Mouse (Mus musculus) myocyte (in vitro differentiated cells): ENCODE measurements at regions not wholly inside any gene's neighbourhood (a gene's known extent, or its start where the extent isn't known, plus 50 kb on each side); places are given as distances from the start of the nearest gene placed in this dataset.

ENCODE experiments used
- H3K27me3 ChIP-seq: one replicate; pipeline ENCODE4 v1.6.1; 2011; ENCODE audit not compliant: control insufficient read depth, insufficient read depth, insufficient read length
- H3K36me3 ChIP-seq: one replicate; pipeline ENCODE4 v1.6.1; 2011; ENCODE audit not compliant: control insufficient read depth, insufficient read depth
- H3K4me2 ChIP-seq: one replicate; pipeline ENCODE4 v1.6.1; 2011; ENCODE audit warnings: low read depth, control low read depth
- H3K4me3 ChIP-seq: one replicate; pipeline ENCODE4 v1.5.1; 2011; ENCODE audit warnings: mild to moderate bottlenecking, control low read depth, moderate library complexity
- H3K79me2 ChIP-seq: one replicate; pipeline ENCODE4 v1.6.1; 2011; ENCODE audit not compliant: control insufficient read depth, insufficient read depth
- H3ac ChIP-seq: one replicate; pipeline ENCODE4 v1.6.1; 2011; ENCODE audit not compliant: control insufficient read depth, insufficient read length
- CEBPB ChIP-seq: IDR thresholded peaks from 2 replicates; pipeline ENCODE4 v1.6.1; 2011; ENCODE audit warnings: mild to moderate bottlenecking, moderate library complexity; ENCODE audit not compliant: poor library complexity, insufficient read depth, severe bottlenecking
- E2F4 ChIP-seq: IDR thresholded peaks from one replicate; pipeline ENCODE4 v1.6.1; 2011; ENCODE audit warnings: mild to moderate bottlenecking, control low read depth, moderate library complexity; ENCODE audit not compliant: insufficient read depth
- MAX ChIP-seq: IDR thresholded peaks from one replicate; pipeline ENCODE4 v1.6.1; 2011; ENCODE audit warnings: low read depth, mild to moderate bottlenecking, control low read depth
- MYOD1 ChIP-seq, 3 experiments: IDR thresholded peaks; one replicate each; pipeline ENCODE4 v1.6.1; 2011; ENCODE audit warnings: control low read depth in 2 of 3, low read depth in 2 of 3, mild to moderate bottlenecking in 2 of 3, moderate library complexity in 1 of 3; ENCODE audit not compliant: insufficient read length in 2 of 3, control insufficient read depth in 1 of 3
- MYOG ChIP-seq, 3 experiments: IDR thresholded peaks; one replicate each; pipeline ENCODE4 v1.6.1; 2011; ENCODE audit warnings: control low read depth in 2 of 3, low read depth in 2 of 3, mild to moderate bottlenecking in 2 of 3; ENCODE audit not compliant: insufficient read length in 2 of 3, control insufficient read depth in 1 of 3, insufficient read depth in 1 of 3
- POLR2A ChIP-seq: IDR thresholded peaks from one replicate; pipeline ENCODE4 v1.6.1; 2011; ENCODE audit warnings: low read depth, mild to moderate bottlenecking, control low read depth, moderate library complexity; ENCODE audit not compliant: insufficient read length
- POLR2AphosphoS2 ChIP-seq: IDR thresholded peaks from one replicate; pipeline ENCODE4 v1.6.1; 2011; ENCODE audit warnings: low read depth, control low read depth; ENCODE audit not compliant: insufficient read length
- REST ChIP-seq: IDR thresholded peaks from one replicate; pipeline ENCODE4 v1.6.1; 2011; ENCODE audit warnings: mild to moderate bottlenecking, control low read depth, moderate library complexity; ENCODE audit not compliant: insufficient read depth, insufficient read length
- SRF ChIP-seq: IDR thresholded peaks from one replicate; pipeline ENCODE4 v1.6.1; 2011; ENCODE audit warnings: low read depth; ENCODE audit not compliant: control insufficient read depth, insufficient read length
- TCF12 ChIP-seq: IDR thresholded peaks from one replicate; pipeline ENCODE4 v1.6.1; 2011; ENCODE audit warnings: mild to moderate bottlenecking, control low read depth; ENCODE audit not compliant: poor library complexity, insufficient read depth, severe bottlenecking
- TCF3 ChIP-seq: IDR thresholded peaks from one replicate; pipeline ENCODE4 v1.6.1; 2011; ENCODE audit warnings: low read depth, control low read depth; ENCODE audit not compliant: insufficient read length
- USF1 ChIP-seq: IDR thresholded peaks from one replicate; pipeline ENCODE4 v1.6.1; 2011; ENCODE audit warnings: low read depth, mild to moderate bottlenecking, control low read depth, moderate library complexity

DNA sequence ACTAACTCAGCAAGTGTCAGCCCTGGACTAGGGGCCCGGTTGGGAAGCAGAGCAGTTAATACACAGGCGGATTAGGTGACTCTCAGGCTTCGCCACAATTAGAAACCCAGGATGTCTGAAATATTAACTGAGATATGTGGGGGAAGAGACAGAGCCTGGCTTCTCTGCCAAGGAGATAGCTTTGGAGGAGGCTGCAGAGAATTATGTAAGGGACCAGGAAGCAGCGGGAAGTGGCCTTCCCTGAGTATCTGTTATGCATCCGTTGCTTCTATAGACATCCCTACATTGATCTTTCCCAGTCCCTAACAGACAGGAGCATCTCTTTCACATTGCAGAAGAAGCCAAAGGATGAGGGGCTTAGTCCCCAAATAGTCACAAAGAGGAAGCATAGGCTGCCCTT, 153.4 kb downstream of the Maf start:
- H3K4me3 ChIP-seq, result no peak overlapping the region
- H3ac ChIP-seq, result no peak overlapping the region
- H3K79me2 ChIP-seq, result no peaks in the 10 kb centered on the region
- no peaks in the 10 kb centered on the region for H3K36me3 ChIP-seq
- no peaks in the 10 kb centered on the region for H3K27me3 ChIP-seq
- H3K4me2 ChIP-seq, result no peak overlapping the region
- TF ChIP-seq MYOD1 (IDR thresholded peaks at IDR 0.05; ENCODE audit: control insufficient read depth in 1 of 3, insufficient read length in 2 of 3, low read depth in 2 of 3), result no peak
- TF ChIP-seq MYOG (IDR thresholded peaks at IDR 0.05; ENCODE audit: control insufficient read depth in 1 of 3, insufficient read depth in 1 of 3, insufficient read length in 2 of 3, low read depth in 2 of 3), result no peak
- no peak for TF ChIP-seq CEBPB
- TF ChIP-seq SRF, result no peak
- no peak for TF ChIP-seq POLR2A
- no peak for TF ChIP-seq POLR2AphosphoS2
- no peak for TF ChIP-seq E2F4
- no peak for TF ChIP-seq REST

DNA sequence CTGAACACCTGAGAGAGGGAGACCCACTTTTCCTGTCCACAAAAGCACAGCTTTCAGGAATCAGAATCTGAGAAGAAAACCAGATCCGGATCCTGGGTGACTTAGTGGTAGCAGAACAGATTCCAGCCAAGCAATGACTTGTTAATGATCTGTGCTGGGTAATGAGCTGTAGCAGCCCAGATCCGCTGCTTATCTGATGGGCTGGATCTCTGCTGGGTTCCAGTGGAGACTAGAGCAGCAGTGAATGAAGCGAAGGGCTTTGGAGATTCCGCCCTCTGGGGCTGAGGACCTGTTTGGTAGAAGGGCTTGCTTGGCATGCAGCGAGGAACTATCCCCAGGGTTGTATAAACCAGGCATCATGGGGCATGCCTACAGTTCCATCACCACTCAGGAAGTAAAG, 156.3 kb downstream of the Maf start:
- Histone ChIP-seq H3ac (no peak overlapping the region), H3K79me2 (no peaks in the 10 kb centered on the region), H3K36me3 (no peaks in the 10 kb centered on the region), H3K4me2 (no peak overlapping the region), H3K27me3 (no peaks in the 10 kb centered on the region), H3K4me3 (no peak overlapping the region)
- TF ChIP-seq REST (no peak), TCF12 (no peak), E2F4 (no peak), TCF3 (no peak), SRF (no peak), CEBPB (no peak), MAX (no peak), MYOD1 (IDR thresholded peaks at IDR 0.05; ENCODE audit: control insufficient read depth in 1 of 3, insufficient read length in 2 of 3, low read depth in 2 of 3) (no peak), POLR2A (no peak), USF1 (no peak), MYOG (IDR thresholded peaks at IDR 0.05; ENCODE audit: control insufficient read depth in 1 of 3, insufficient read depth in 1 of 3, insufficient read length in 2 of 3, low read depth in 2 of 3) (no peak)

DNA sequence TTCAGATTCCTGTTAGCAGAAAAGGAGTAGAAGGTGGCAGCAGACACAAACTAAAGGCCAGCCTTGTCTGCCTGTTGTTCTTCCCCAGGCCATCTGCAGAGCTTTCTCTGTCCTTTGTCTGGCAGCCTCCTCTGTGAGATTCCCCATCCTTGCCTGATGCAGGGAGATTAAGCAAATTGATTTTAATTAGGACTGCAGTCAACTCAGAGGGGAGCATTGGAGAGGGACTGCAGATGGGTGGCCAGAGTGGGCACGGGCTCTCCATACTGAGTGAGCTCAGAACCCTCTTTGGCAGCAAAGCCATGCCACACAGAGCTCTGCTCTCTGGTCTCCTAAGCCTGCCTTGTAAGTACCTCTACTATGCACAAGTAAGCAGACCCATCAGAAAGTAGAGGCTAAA, 158.5 kb downstream of the Maf start:
- no peak for TF ChIP-seq CEBPB
- no peak for TF ChIP-seq REST
- TF ChIP-seq TCF12, result no peak
- TF ChIP-seq USF1, result no peak
- TF ChIP-seq MAX, result no peak
- TF ChIP-seq MYOG (IDR thresholded peaks at IDR 0.05; ENCODE audit: control insufficient read depth in 1 of 3, insufficient read depth in 1 of 3, insufficient read length in 2 of 3, low read depth in 2 of 3), result no peak
- TF ChIP-seq SRF, result no peak
- TF ChIP-seq E2F4, result no peak
- no peak for TF ChIP-seq TCF3
- TF ChIP-seq POLR2AphosphoS2, result no peak
- no peak for TF ChIP-seq MYOD1 (IDR thresholded peaks at IDR 0.05; ENCODE audit: control insufficient read depth in 1 of 3, insufficient read length in 2 of 3, low read depth in 2 of 3)

DNA sequence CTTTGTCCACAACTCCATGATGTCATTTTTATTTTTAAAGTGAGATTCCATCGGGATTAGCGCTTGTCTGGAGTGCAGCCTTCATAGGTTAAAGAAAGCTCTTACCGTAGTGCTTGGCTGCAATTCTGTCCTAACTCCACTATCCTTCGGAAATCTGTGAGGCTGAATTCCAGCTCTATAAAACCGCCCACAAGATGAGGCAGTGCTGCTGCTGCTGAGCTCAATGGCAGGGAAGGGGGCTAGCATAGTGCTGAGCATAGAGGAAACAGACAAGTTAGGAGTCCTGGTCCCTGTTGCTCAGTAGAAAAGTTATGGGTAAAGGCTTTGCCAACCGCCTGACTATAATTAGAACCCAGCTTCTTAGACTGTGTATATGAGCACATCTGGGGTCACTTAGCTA, 163.5 kb downstream of the Maf start:
- no peak overlapping the region for H3K4me3 ChIP-seq
- H3K27me3 ChIP-seq, result no peaks in the 10 kb centered on the region
- peak overlapping the region; percentile 30 for H3K4me2 ChIP-seq
- H3K79me2 ChIP-seq, result no peaks in the 10 kb centered on the region
- no peaks in the 10 kb centered on the region for H3K36me3 ChIP-seq
- TF ChIP-seq SRF (no peak), MYOG (IDR thresholded peaks at IDR 0.05; ENCODE audit: control insufficient read depth in 1 of 3, insufficient read depth in 1 of 3, insufficient read length in 2 of 3, low read depth in 2 of 3) (no peak), POLR2AphosphoS2 (no peak), REST (no peak), MAX (no peak), CEBPB (no peak), TCF12 (no peak), E2F4 (no peak), TCF3 (no peak), POLR2A (no peak), MYOD1 (IDR thresholded peaks at IDR 0.05; ENCODE audit: control insufficient read depth in 1 of 3, insufficient read length in 2 of 3, low read depth in 2 of 3) (no peak), USF1 (no peak)
- no peak overlapping the region for H3ac ChIP-seq

More for the DNA sequence above, 158.5 kb downstream of the Maf start:
- Histone ChIP-seq H3ac (no peak overlapping the region), H3K79me2 (no peaks in the 10 kb centered on the region), H3K4me3 (no peak overlapping the region), H3K36me3 (no peaks in the 10 kb centered on the region), H3K27me3 (no peaks in the 10 kb centered on the region), H3K4me2 (no peak overlapping the region)

DNA sequence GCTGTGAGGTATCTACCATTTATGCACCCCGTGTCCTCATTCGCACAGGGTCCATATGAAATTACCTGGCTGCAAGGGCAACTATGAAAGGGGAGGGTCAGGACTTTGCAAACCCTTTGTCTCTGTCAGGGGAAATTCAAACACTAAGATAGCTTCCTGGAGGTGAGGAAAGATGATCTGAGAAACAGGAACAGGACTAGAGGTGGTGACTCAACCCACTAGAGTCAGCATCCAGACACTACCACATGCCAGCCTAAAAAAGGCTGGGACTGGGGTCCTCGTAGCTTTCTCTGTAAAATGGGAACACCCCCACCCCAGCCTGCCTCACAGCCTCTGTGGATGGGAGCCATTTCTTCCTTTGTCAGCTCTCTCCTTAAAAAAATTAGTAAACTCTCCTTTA, 164.7 kb downstream of the Maf start:
- TF ChIP-seq TCF3, result no peak
- TF ChIP-seq CEBPB, result no peak
- TF ChIP-seq REST, result no peak
- no peak for TF ChIP-seq MAX
- no peak for TF ChIP-seq MYOD1 (IDR thresholded peaks at IDR 0.05; ENCODE audit: control insufficient read depth in 1 of 3, insufficient read length in 2 of 3, low read depth in 2 of 3)
- TF ChIP-seq USF1, result no peak
- TF ChIP-seq POLR2AphosphoS2, result no peak
- TF ChIP-seq SRF, result no peak
- TF ChIP-seq MYOG (IDR thresholded peaks at IDR 0.05; ENCODE audit: control insufficient read depth in 1 of 3, insufficient read depth in 1 of 3, insufficient read length in 2 of 3, low read depth in 2 of 3), result no peak
- no peak for TF ChIP-seq TCF12
- no peak for TF ChIP-seq E2F4
- no peak for TF ChIP-seq POLR2A
- H3K4me3 ChIP-seq, result no peak overlapping the region
- no peak overlapping the region for H3K4me2 ChIP-seq
- H3ac ChIP-seq, result no peak overlapping the region
- no peaks in the 10 kb centered on the region for H3K79me2 ChIP-seq
- H3K27me3 ChIP-seq, result no peaks in the 10 kb centered on the region
- H3K36me3 ChIP-seq, result no peaks in the 10 kb centered on the region
